Mouse (Mus musculus) testis, adult 2 months (tissue): Measurements from ENCODE around the gene Maml2.

ENCODE experiments used
- CTCF ChIP-seq: fragments of 200-500 bp; IDR thresholded peaks from 2 replicates; pipeline ENCODE4 v1.5.1; 2012; ENCODE audit warnings: low read depth, mild to moderate bottlenecking, inconsistent platforms, low read length, moderate library complexity; ENCODE audit not compliant: control insufficient read depth, insufficient read depth, insufficient replicate concordance
- POLR2A ChIP-seq: fragments of 200-500 bp; IDR thresholded peaks from 2 replicates; pipeline ENCODE4 v1.6.1; 2012; ENCODE audit warnings: low read depth, mild to moderate bottlenecking, inconsistent platforms, low read length, moderate library complexity; ENCODE audit not compliant: control insufficient read depth

- TF ChIP-seq POLR2A = no peak
- no peak for TF ChIP-seq CTCF
These were observed 323.0 kb downstream of the Maml2 start for GRCm38 (mm10) chr9:13620794-13621193.
